Comparison of ENCODE assay signal across 8 mouse cellular contexts in the genomic region with DNA sequence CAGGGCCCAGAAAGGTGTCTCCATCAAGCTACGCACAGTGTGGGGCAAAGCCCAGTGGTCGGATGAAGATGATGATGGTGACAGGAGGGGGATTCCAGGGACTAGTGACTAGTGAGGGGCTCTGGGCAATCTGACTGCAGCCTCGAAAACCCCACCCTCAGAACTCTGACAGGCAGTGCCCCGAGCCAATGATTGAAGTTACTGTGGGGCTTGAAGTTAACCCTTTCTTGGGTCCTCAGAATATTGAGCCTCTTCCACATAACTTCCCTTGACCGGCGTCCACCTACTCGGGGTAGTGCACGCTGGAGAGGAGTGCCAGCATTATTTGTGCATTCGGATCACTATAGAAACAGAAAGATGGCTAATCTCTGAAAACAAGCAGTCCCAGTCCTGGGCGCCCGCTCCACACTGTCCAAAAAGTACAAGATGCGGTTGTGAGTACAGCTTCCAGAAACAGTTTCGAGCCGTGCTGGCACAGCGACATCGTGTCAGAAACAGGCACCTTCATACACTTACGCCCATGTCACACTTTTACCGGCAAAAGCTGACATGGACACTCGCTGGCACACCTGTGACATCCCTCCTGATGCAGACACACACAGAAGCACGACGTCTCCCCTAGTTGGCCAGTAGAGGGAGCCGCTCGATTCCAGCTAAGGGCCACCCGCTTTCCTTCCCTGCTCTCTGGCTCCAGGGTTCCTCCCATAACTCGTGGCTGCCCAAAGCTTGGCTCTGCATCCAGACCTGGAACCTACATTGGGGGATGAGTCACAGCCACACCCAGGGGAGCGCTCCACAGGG. TPM values are rescaled to one million over a fixed set of nuclear protein-coding genes. Genes with fewer than 3 reads are reported as not detected.
DNase-seq lines count a peak whose midpoint lies in the region; ATAC-seq and TF ChIP-seq lines count a peak whose summit lies in the region.

No protein-coding gene starts in this region.

- H3K9ac ChIP-seq in embryonic facial prominence, embryonic 11.5 days (replicated peaks; ENCODE audit: low read length) = peak overlapping the region; percentile 54
- peak overlapping the region; percentile 85 for H3K9ac ChIP-seq in heart, adult 2 months (ENCODE audit: low read depth, low read length)
- H3K9ac ChIP-seq in limb, embryonic 12.5 days (replicated peaks) = peak overlapping the region; percentile 88
- peak overlapping the region; percentile 91 for H3K9ac ChIP-seq in midbrain, embryonic 13.5 days (replicated peaks)

- peak overlapping the region; percentile 74 for H3K4me3 ChIP-seq in embryonic facial prominence, embryonic 11.5 days (ENCODE audit: low read depth, low read length)
- H3K4me3 ChIP-seq in heart, adult 2 months = peak overlapping the region; percentile 73
- H3K4me3 ChIP-seq in kidney, adult 2 months (ENCODE audit: insufficient read depth, low read depth, low read length) = peak overlapping the region; percentile 70
- peak overlapping the region; percentile 82 for H3K4me3 ChIP-seq in limb, embryonic 12.5 days (replicated peaks)
- H3K4me3 ChIP-seq in midbrain, embryonic 13.5 days (replicated peaks) = peak overlapping the region; percentile 86

- intact Hi-C loops in heart, adult 2 months (cut with DNase I) = loop anchor here (2.0 to 10.0 kb wide), 3 partner anchors 25 to 395 kb away; a partner anchor contains a TSS

- under 1% methylated on average over 26 of the region's 26 CpGs for WGBS in embryonic facial prominence, embryonic 11.5 days
- under 1% methylated on average over 26 of the region's 26 CpGs for WGBS in heart, adult 2 months
- under 1% methylated on average over 26 of the region's 26 CpGs for WGBS in kidney, adult 2 months
- WGBS in limb, embryonic 12.5 days = under 1% methylated on average over 26 of the region's 26 CpGs
- under 1% methylated on average over 26 of the region's 26 CpGs for whole genome bisulfite sequencing in midbrain, embryonic 13.5 days

- TF ChIP-seq CTCF in heart, adult 2 months (IDR thresholded peaks at IDR 0.05) = no peak; the same call in 1 of the 2 replicates
- peak; percentile 92 for TF ChIP-seq CTCF in kidney, adult 2 months (conservative IDR thresholded peaks at IDR 0.05; ENCODE audit: insufficient read depth, insufficient read length, low read depth, low read length)

- peak overlapping the region; percentile 88 for H3K27ac ChIP-seq in embryonic facial prominence, embryonic 11.5 days (replicated peaks; ENCODE audit: low read depth, low read length)
- peak overlapping the region; percentile 96 for H3K27ac ChIP-seq in heart, adult 2 months
- peak overlapping the region; percentile 91 for H3K27ac ChIP-seq in kidney, adult 2 months (ENCODE audit: insufficient read depth, low read depth, low read length)
- peak overlapping the region; percentile 99 for H3K27ac ChIP-seq in limb, embryonic 12.5 days
- peak overlapping the region; percentile 99 for H3K27ac ChIP-seq in midbrain, embryonic 13.5 days

- no peaks in the 10 kb centered on the region for H3K79me2 ChIP-seq in heart, adult 2 months (replicated peaks; ENCODE audit: control insufficient read depth, insufficient read depth, low read length)

- no peaks in the 10 kb centered on the region for H3K36me3 ChIP-seq in embryonic facial prominence, embryonic 11.5 days (replicated peaks; ENCODE audit: control insufficient read depth, insufficient read depth, low read depth, low read length)
- peaks cover 2% of the 10 kb centered on the region; the same call in 1 of the 2 replicates for H3K36me3 ChIP-seq in heart, adult 2 months (ENCODE audit: control insufficient read depth, insufficient read depth, low read length)
- no peaks in the 10 kb centered on the region for H3K36me3 ChIP-seq in kidney, adult 2 months (ENCODE audit: control insufficient read depth, insufficient read depth, low read length)
- H3K36me3 ChIP-seq in limb, embryonic 12.5 days = no peaks in the 10 kb centered on the region
- H3K36me3 ChIP-seq in midbrain, embryonic 13.5 days = no peaks in the 10 kb centered on the region

- H3K9me3 ChIP-seq in embryonic facial prominence, embryonic 11.5 days (replicated peaks; ENCODE audit: control insufficient read depth, low read length) = no peaks in the 10 kb centered on the region
- 0 out of 2 replicates have a peak, but pooled peaks cover 3% of the 10 kb centered on the region for H3K9me3 ChIP-seq in limb, embryonic 12.5 days
- H3K9me3 ChIP-seq in midbrain, embryonic 13.5 days = no peaks in the 10 kb centered on the region

- TF ChIP-seq EP300 in heart, adult 2 months (IDR thresholded peaks at IDR 0.05; ENCODE audit: insufficient read depth, low read depth, low read length) = peak; percentile 92

- no peaks in the 10 kb centered on the region for H3K27me3 ChIP-seq in embryonic facial prominence, embryonic 11.5 days (ENCODE audit: control insufficient read depth, insufficient read depth, low read length)
- no peaks in the 10 kb centered on the region for H3K27me3 ChIP-seq in heart, adult 2 months (ENCODE audit: control insufficient read depth, insufficient read depth, low read length)
- H3K27me3 ChIP-seq in kidney, adult 2 months (replicated peaks; ENCODE audit: control insufficient read depth, insufficient read depth, low read length) = no peaks in the 10 kb centered on the region
- no peaks in the 10 kb centered on the region for H3K27me3 ChIP-seq in limb, embryonic 12.5 days
- no peaks in the 10 kb centered on the region for H3K27me3 ChIP-seq in midbrain, embryonic 13.5 days

- peak overlapping the region; percentile 67 for H3K4me2 ChIP-seq in embryonic facial prominence, embryonic 11.5 days (ENCODE audit: low read depth, low read length)
- peak overlapping the region; percentile 93 for H3K4me2 ChIP-seq in limb, embryonic 12.5 days
- H3K4me2 ChIP-seq in midbrain, embryonic 13.5 days (replicated peaks) = peak overlapping the region; percentile 97

- ATAC-seq in embryonic facial prominence, embryonic 11.5 days (replicated peaks; ENCODE audit: insufficient number of reproducible peaks, low FRiP score, low TSS enrichment, low read depth) = peak; percentile 36
- ATAC-seq in limb, embryonic 12.5 days (ENCODE audit: insufficient number of reproducible peaks, insufficient read depth, low FRiP score, low TSS enrichment, low read depth) = peak; percentile 29
- peak; percentile 53 for ATAC-seq in midbrain, embryonic 13.5 days

- peak; percentile 58; the same call in 1 of the 2 replicates for TF ChIP-seq POLR2A in heart, adult 2 months (IDR thresholded peaks at IDR 0.05; ENCODE audit: insufficient read depth, low read depth, low read length)
- no peak for TF ChIP-seq POLR2A in kidney, adult 2 months (IDR thresholded peaks at IDR 0.05; ENCODE audit: low read depth, low read length)

- H3K4me1 ChIP-seq in embryonic facial prominence, embryonic 11.5 days (ENCODE audit: control insufficient read depth, insufficient read depth, low read length) = peaks cover 4% of the 10 kb centered on the region; the same call in 1 of the 2 replicates
- peaks cover 13% of the 10 kb centered on the region for H3K4me1 ChIP-seq in heart, adult 2 months (ENCODE audit: control insufficient read depth, insufficient read depth, low read length)
- peaks cover 9% of the 10 kb centered on the region for H3K4me1 ChIP-seq in kidney, adult 2 months (ENCODE audit: control insufficient read depth, insufficient read depth, low read length)
- peaks cover 35% of the 10 kb centered on the region for H3K4me1 ChIP-seq in limb, embryonic 12.5 days (replicated peaks)
- H3K4me1 ChIP-seq in midbrain, embryonic 13.5 days (replicated peaks) = peaks cover 45% of the 10 kb centered on the region

- peak; percentile 98 for DNase-seq in 3T3-L1 (ENCODE audit: low read depth, low spot score)
- DNase-seq in adrenal gland, postnatal 10 days = peak; percentile 89
- DNase-seq in embryonic facial prominence, embryonic 11.5 days (ENCODE audit: low spot score) = peak; percentile 91
- peak; percentile 92 for DNase-seq in heart, adult 2 months
- peak; percentile 95 for DNase-seq in kidney, adult 2 months
- DNase-seq in spleen, postnatal 10 days (ENCODE audit: low spot score in 2 of 2) = peak; percentile 54 to 75

RNA-seq across cellular contexts. Expression of a gene that starts 2.8 kb away (rescaled TPM):
- 10 to 100 TPM; 64.6 to 72.6 TPM for total RNA-seq in adrenal gland, postnatal 10 days (2021)
- polyA plus RNA-seq in embryonic facial prominence, embryonic 11.5 days (2014; fragmentation: Nextera tagmentation; extraction: Ambion mirVana) = 10.3 and 11.8 TPM in 2 replicates
- total RNA-seq in heart, adult 2 months (2021) = 10 to 100 TPM; 44.5 to 58.7 TPM
- 15.3 and 21.5 TPM in 2 replicates for polyA plus RNA-seq in heart, adult 2 months (2012; rRNA removed)
- polyA plus RNA-seq in kidney, adult 2 months (2012; rRNA removed) = 23.1 and 25.1 TPM in 2 replicates
- polyA plus RNA-seq in limb, embryonic 12.5 days (2016; fragmentation: Nextera tagmentation; extraction: Ambion mirVana) = 14.3 and 17.3 TPM in 2 replicates
- 8.0 and 9.2 TPM in 2 replicates for polyA plus RNA-seq in midbrain, embryonic 13.5 days (2015; fragmentation: Nextera tagmentation; extraction: Ambion mirVana)

RNA-seq across cellular contexts. Expression of a gene that starts 25.1 kb away (rescaled TPM):
- not detected for total RNA-seq in adrenal gland, postnatal 10 days (2021)
- 0.59 and 1.3 TPM in 2 replicates for polyA plus RNA-seq in embryonic facial prominence, embryonic 11.5 days (2014; fragmentation: Nextera tagmentation; extraction: Ambion mirVana)
- not detected for total RNA-seq in heart, adult 2 months (2021)
- 0.47 and 0.53 TPM in 2 replicates for polyA plus RNA-seq in heart, adult 2 months (2012; rRNA removed)
- polyA plus RNA-seq in kidney, adult 2 months (2012; rRNA removed) = 9.0 and 11.6 TPM in 2 replicates
- polyA plus RNA-seq in limb, embryonic 12.5 days (2016; fragmentation: Nextera tagmentation; extraction: Ambion mirVana) = 0.31 and 0.65 TPM in 2 replicates
- not detected in 2 replicates for polyA plus RNA-seq in midbrain, embryonic 13.5 days (2015; fragmentation: Nextera tagmentation; extraction: Ambion mirVana)

RNA-seq across cellular contexts. Expression of a gene that starts 38.9 kb away (rescaled TPM):
- total RNA-seq in adrenal gland, postnatal 10 days (2021) = not detected
- polyA plus RNA-seq in embryonic facial prominence, embryonic 11.5 days (2014; fragmentation: Nextera tagmentation; extraction: Ambion mirVana) = not detected in 2 replicates
- total RNA-seq in heart, adult 2 months (2021) = not detected
- polyA plus RNA-seq in heart, adult 2 months (2012; rRNA removed) = not detected in 2 replicates
- not detected in 2 replicates for polyA plus RNA-seq in kidney, adult 2 months (2012; rRNA removed)
- 0.18 TPM in 1 of 2 replicates, not detected in the other for polyA plus RNA-seq in limb, embryonic 12.5 days (2016; fragmentation: Nextera tagmentation; extraction: Ambion mirVana)
- polyA plus RNA-seq in midbrain, embryonic 13.5 days (2015; fragmentation: Nextera tagmentation; extraction: Ambion mirVana) = not detected in 2 replicates

Comparison
In these comparisons a context has a peak if more than half of its experiments do, and no peak if none do; other contexts are left out.
1. Peak in every context shown above with its lines: DNase-seq, ATAC-seq, H3K4me3 ChIP-seq and H3K27ac ChIP-seq.